Mouse (Mus musculus) stomach, postnatal 0 days (tissue): ENCODE data around the gene Kif28.

ENCODE experiments used
- CTCF ChIP-seq: IDR thresholded peaks from 2 replicates; pipeline ENCODE4 v1.5.1; 2016; ENCODE audit warnings: antibody characterized with exemption, low read depth, mild to moderate bottlenecking, moderate library complexity
- EP300 ChIP-seq: optimal IDR thresholded peaks from 2 replicates; pipeline ENCODE3; 2016; ENCODE audit warnings: antibody characterized with exemption

DNA sequence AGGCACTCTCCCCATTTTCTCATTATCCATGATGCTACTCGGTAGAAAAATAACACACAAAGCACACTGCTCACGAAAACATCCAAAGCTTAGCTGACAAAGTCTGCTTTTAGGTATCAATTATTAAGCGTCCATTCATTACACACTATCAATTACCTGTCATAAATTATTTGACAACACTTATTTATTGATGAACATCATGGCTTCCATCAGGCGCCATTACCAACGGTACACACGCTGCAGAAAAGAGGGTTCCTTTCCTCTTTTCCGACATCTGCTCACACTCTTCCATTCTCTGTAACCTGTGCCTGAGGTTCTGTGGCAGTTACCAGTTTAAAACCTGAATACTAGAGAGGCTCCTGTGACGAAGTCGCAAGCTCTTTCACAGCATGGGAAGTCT lies at the start of gene Kif28:
- TF ChIP-seq CTCF (no peak), EP300 (no peak)
